Mouse (Mus musculus) MN1 (cell line): ENCODE results near the gene Card10.
A peak's percentile ranks its signal among the peaks of the same experiment; 100 is the strongest.
"Not testable (repeated sequence)": the region's sequence is repeated elsewhere in the genome, so short reads cannot be mapped to it uniquely, and the experiment has no call there.

Experiments used
- DNase-seq: peaks from one replicate; pipeline ENCODE4 v3.0.0-alpha.2; 2016; ENCODE audit warnings: low spot score

The Card10 gene

GRCm38 (mm10) chr15:78802776-78803391 is at the start of gene Card10:
Card10 (minus strand) TSS chr15:78803042.
- DNase-seq, result peak; percentile 73

DNA sequence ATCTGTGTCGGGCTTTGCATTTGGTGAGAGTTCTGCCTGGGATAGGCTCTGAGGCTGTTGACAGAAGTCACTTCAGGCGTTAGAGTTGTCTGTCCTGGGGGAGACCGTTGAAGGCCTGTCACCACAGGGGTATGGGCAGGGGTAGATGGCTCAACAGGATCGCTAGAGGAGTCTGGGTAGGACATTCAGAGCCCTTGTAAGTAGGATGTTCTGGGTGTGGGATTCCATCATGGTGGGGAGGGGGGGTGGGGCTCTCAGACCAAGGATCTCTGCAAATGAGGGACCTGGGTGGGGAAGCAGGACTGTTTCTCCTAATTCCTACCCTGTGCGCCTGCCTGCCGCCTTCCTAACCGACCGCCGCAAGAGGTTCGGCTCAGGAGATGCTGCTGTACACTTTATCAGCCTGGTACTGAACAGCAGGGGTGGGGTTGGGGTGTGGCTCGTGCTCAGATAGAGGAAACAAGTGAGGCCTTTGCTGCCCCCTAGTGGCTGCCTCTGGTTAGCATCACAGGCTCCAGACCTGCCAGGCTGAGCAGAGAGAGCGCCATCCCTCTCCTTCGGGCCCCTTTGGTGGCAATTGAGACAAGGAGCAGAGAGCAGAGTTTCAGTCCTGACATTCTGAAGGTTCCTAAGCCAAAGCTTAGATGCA is 48.8 kb upstream of the Card10 start:
- peak; percentile 95 for DNase-seq

- no peak for DNase-seq
Measured at GRCm38 (mm10) chr15:78850944-78851343, 48.1 kb upstream of the Card10 start.

DNA sequence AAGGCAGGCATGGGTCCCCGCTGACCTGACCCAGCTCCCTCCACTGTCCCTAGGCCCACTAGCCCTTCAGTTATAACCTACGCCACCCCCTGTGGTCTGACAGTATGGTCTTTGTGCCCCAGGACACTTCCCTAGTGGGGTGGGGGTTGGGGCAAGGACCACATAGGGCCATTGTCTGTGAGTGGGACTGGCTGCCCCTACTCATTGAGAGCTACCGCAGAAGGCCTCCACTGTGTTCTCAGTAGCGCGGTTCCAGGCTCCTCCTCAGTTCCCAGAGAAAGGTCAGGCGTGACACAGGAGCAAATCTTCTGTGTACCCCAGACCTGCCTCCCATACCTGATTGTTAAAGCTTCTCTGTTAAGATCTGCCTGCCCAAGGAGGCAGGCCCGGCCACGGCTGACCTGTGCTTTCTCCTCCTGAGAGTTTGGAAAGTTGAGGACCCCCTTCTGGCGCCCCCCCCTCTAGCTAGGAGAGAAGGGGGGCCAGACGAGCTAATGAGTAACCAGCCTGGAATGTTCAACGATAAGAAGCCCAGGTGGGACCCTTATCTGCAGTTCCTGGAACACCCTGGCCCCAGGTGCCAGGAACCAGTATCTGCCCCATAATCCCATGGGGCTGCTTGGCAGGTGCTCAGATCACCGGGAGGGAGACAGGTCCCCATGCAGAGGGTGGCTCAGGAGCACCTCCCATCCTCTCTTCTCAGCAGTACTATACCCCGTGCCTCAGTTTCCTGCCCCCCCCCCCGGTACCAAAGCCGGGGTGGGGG is 47.4 kb upstream of the Card10 start:
- DNase-seq, result no peak

GRCm38 (mm10) chr15:78849485-78849884 is 46.6 kb upstream of the Card10 start:
- DNase-seq, result no peak

DNA sequence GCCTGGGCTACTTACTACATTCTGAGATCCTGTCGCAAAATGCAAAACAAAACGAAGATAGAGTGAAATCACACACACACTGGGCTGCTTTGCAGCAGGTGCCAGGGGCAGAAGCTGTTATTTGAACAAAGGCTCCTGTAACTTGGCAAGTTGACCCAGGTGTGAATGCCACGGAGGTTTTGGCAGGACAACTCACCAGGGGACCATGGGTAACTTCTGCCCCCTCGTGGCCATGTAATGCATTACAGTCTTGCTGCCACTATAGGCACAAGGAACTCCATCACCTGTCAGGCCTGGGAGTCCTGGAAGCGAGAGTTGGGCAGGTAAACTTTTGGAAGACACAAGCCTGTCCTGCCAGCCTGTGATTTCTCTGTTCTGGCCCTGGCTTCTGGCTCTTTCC is 45.6 kb upstream of the Card10 start:
- DNase-seq, result peak; percentile 89

- DNase-seq, result not testable (repeated sequence)
Measured at GRCm38 (mm10) chr15:78846805-78847204, 44.0 kb upstream of the Card10 start.

DNA sequence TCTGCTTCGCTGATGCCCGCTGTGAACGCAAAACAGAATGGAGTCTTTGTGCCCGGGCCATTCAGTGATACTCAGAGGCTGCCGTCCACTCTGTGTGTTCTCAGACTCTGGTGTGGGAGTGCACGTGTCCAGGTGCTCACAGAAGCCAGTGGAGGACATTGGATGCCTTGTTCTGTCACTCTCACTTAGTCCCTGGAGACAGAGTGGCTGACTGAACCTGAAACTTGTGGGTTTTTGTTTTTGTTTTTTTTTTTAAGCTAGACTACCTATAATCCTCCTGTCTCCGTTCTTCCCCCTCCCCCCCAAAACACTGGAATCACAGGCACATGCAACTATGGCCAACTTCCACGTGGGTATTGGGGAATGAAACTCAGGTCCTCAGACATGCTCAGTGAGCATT is 43.5 kb upstream of the Card10 start:
- DNase-seq, result no peak

DNA sequence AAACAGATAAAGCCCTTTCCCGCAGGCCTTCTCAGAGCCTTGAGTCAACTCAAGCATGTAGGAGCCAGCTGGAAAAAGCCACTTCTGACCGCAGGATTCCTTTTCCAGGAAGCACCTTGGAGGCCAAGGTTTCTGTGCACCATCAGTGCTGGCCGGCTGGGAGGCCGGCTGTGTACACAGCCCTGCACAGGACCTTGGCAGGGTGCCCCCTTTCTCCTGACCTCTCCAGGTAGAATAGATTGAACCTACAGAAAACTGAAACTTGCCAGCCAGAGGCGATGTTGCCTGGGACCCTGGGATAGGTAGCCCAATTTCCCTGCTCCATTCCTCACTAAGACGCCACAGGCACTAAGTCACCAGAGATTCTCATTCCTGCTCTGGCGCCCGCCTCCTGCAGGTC is 43.0 kb upstream of the Card10 start:
- DNase-seq, result peak; percentile 40

DNA sequence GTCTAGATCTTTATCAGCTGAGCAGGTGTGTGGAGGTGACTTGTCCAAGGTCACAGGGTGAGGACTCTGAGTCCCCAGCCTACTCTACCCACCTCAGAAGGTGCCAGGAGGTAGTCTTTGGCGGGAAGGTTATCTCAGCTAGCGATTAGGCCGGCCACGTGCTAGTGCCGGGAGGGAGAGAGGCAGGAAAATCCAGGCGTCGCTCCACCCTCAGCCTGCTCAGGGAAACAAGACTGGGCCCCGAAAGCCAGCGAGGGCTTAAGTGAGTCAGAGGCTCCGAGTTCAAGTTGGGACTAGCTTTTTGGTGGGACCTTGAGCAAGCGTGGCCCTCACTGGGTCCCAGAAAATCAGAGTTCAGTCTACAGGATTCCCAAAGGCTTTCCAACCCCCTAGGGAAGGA is 42.5 kb upstream of the Card10 start:
- DNase-seq, result peak; percentile 48

DNA sequence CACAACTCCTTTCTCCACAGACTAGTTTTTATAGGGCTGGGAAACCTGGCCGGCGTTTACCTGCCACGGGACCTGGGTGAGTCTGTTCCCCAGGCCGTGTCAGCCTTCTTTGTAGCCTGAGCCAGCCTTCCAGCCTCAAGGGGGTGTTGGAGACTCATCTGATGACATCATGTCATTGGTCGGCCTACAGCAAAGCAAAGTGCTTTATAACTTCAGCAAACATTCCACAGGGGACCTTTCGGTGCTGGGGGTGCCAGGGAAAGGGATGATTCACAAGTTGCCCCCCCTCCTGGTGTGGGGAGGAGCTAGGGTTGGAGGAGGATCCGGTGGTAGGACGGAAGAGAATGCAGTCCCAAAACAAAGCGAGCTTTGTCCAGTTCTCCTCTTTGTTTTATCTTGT is 41.9 kb upstream of the Card10 start:
- peak; percentile 77 for DNase-seq

GRCm38 (mm10) chr15:78843581-78844469 is 41.0 kb upstream of the Card10 start:
- no peak for DNase-seq

GRCm38 (mm10) chr15:78842371-78843163 is 39.7 kb upstream of the Card10 start, which contains the start of gene Cdc42ep1:
Cdc42ep1 (plus strand) TSS chr15:78842624.
- DNase-seq, result peak; percentile 89

DNA sequence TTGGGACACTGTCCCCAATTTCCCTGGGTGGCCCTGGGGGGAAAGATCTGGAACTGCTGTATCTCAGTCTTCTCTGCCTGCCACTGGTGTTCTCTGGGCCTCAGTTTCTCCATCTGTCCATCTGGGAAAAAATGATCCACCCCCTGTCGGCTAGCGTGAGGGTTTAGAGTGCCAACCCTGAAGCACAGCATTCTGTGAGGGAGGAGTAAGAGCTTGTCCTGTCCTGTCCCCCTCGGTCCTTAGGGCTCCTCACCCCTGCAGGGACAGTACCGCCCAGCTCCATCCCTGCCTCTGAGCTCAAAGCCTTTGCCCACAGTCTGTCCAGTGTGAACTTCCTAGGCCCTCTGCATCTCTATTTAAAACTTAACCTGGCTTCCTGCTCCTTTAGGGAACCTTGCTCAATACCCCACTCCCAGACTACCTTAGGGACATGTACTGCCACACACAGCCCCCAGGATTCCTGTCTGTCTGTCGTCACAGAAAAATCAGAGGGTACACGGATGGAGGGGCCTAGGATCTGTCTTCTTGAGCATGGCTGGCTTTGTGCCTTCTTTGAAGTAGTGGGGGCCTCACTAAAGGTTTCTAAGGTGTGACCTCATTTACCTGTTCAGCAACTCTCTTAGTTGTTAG is 38.4 kb upstream of the Card10 start:
- no peak for DNase-seq

- no peak for DNase-seq
Measured at GRCm38 (mm10) chr15:78840751-78841150, 37.9 kb upstream of the Card10 start.

DNA sequence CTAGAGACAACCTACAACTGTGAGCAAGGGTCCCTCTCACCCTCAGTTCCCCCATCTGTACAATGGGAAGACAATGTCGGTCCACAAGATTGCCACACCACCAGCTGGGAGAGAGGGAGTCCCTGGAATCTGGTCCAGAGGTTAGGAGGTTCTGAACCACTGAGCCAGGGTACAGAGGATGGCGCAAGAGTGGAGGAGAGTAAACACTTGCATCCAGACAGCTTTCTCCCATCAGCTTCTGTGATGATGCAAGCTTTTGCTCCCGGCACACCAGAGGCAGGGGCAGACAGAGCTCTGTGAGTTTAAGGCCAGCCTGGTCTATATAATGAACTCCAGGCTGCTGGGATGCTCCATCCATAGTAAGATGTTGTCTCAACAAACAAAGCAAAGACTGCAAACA is 37.4 kb upstream of the Card10 start:
- no peak for DNase-seq

GRCm38 (mm10) chr15:78839744-78840143 is 36.9 kb upstream of the Card10 start:
- peak; percentile 64 for DNase-seq

GRCm38 (mm10) chr15:78836086-78836621 is 33.3 kb upstream of the Card10 start:
- DNase-seq, result peak; percentile 90

GRCm38 (mm10) chr15:78835200-78836085 is 32.6 kb upstream of the Card10 start:
- DNase-seq, result peak; percentile 70
